Mouse (Mus musculus) midbrain, embryonic 16.5 days (tissue): ENCODE data around the gene Rap1gap. TPM values are rescaled to one million over a fixed set of nuclear protein-coding genes. Genes with fewer than 3 reads are reported as not detected.

Source experiments
- ATAC-seq: fragments of 200-750 bp; cut with Nextera tagmentation; 2 replicates; pipeline ENCODE4 v1.8.0; 2017; ENCODE audit warnings: moderate TSS enrichment
- H3K27ac ChIP-seq: fragments of 300-500 bp; sonication (generic); 2 replicates; pipeline ENCODE4 v1.5.1; 2014; ENCODE audit warnings: mild to moderate bottlenecking, low read length, mixed read lengths
- H3K27me3 ChIP-seq: fragments of 300-500 bp; sonication (generic); 2 replicates; pipeline ENCODE4 v1.6.1; 2014; ENCODE audit warnings: low read depth, low read length, mixed read lengths; ENCODE audit not compliant: control insufficient read depth, insufficient read depth
- H3K36me3 ChIP-seq: fragments of 300-500 bp; sonication (generic); 2 replicates; pipeline ENCODE4 v1.6.1; 2014; ENCODE audit warnings: mild to moderate bottlenecking, low read length, moderate library complexity, mixed read lengths; ENCODE audit not compliant: control insufficient read depth, insufficient read depth
- H3K4me1 ChIP-seq: fragments of 300-500 bp; sonication (generic); 2 replicates; pipeline ENCODE4 v1.6.1; 2014; ENCODE audit warnings: mild to moderate bottlenecking, low read length, mixed read lengths; ENCODE audit not compliant: control insufficient read depth, insufficient read depth
- H3K4me2 ChIP-seq: fragments of 300-500 bp; sonication (generic); 2 replicates; pipeline ENCODE4 v1.6.1; 2014; ENCODE audit warnings: mild to moderate bottlenecking, low read length, mixed read lengths
- H3K4me3 ChIP-seq: fragments of 300-500 bp; sonication (generic); 2 replicates; pipeline ENCODE4 v1.5.1; 2014; ENCODE audit warnings: low read depth, mild to moderate bottlenecking, low read length, moderate library complexity, mixed read lengths
- H3K9ac ChIP-seq: fragments of 300-500 bp; sonication (generic); 2 replicates; pipeline ENCODE4 v1.6.1; 2014; ENCODE audit warnings: low read depth, low read length, mixed read lengths
- H3K9me3 ChIP-seq: fragments of 300-500 bp; sonication (generic); replicated peaks from 2 replicates; pipeline ENCODE4 v1.6.1; 2014; ENCODE audit warnings: mild to moderate bottlenecking, low read length, mixed read lengths; ENCODE audit not compliant: control insufficient read depth, poor library complexity, severe bottlenecking
- WGBS: fragments of 180-500 bp; shearing (Covaris S2); extraction: QIAGEN DNeasy Blood & Tissue Kit; methylation state at CpG from one replicate; pipeline ENCODE4 v1.1.7; 2014; 5-methylcytosine and 5-hydroxymethylcytosine counted together
- polyA plus RNA-seq: library from polyadenylated mRNA; unstranded; fragments of >200 nt; fragmentation: Nextera tagmentation; extraction: Ambion mirVana; gene quantifications from 2 replicates; pipeline ENCODE4 v1.2.1, GENCODE M21; 2015

Rap1gap gene
- polyA plus RNA-seq, 1 experiment from 2014 or later, result 105 TPM

DNA sequence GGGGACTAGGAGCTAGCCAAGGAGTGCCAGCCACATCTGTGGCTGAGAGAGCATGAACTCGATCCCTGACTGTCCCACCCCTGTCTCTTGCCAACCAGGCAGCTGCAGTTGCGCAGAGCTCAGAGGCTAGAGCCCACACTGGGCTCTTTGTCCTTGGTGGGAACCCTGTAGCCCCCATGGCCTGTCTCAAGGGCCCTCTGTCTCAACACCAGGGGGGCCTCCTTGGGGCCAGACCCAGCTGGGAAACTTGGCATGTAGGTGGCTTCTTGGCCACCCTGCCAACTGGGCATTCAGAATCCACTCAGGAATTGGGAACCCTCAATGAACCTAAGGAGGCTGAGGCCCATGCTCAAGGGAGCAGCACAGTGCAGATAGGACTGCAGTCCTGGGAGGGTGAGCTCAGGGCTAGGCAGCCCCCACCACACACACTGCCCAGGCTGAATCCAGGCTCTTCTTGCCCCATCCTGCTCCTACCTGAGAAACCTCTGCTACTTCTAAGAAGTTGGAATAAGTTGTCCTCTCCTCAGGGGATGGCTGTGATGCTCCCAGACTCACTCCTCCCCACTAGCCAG is 15.5 kb downstream of the Rap1gap start:
- no peak overlapping the region for H3K4me3 ChIP-seq
- H3K4me2 ChIP-seq, result no peak overlapping the region
- peaks cover 20% of the 10 kb centered on the region for H3K4me1 ChIP-seq
- no peaks in the 10 kb centered on the region for H3K9me3 ChIP-seq
- ATAC-seq, result peak; percentile 43; the same call in 1 of the 2 replicates
- no peaks in the 10 kb centered on the region for H3K27me3 ChIP-seq
- no peaks in the 10 kb centered on the region for H3K36me3 ChIP-seq
- 82% methylated on average over 2 of the region's 2 CpGs for WGBS
- H3K9ac ChIP-seq, result no peak overlapping the region
- H3K27ac ChIP-seq, result peak overlapping the region; percentile 43

DNA sequence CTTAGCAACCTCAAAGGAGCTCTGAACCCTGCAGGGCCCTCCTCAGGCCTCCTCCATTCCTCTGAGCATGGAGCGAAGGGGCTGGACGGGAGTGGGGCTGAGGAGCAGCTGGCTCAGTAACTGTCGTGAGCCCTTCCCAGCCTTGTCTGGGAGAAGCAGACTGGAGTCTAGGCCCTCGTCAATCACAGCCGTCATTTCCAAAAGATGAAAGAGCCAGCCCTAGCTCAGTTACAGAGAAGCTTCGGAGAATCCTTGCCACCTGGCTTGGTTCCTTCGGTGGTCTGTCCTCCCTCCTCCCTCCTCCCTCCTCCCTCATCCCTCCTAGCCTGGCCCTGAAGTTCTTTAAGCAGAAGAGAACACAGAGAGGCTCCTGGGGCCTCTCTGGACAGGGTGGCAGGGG is 16.2 kb downstream of the Rap1gap start:
- peak overlapping the region; percentile 83; the same call in 1 of the 2 replicates for H3K4me2 ChIP-seq
- no peaks in the 10 kb centered on the region for H3K27me3 ChIP-seq
- no peaks in the 10 kb centered on the region for H3K9me3 ChIP-seq
- peak overlapping the region; percentile 43 for H3K27ac ChIP-seq
- no peaks in the 10 kb centered on the region for H3K36me3 ChIP-seq
- ATAC-seq, result no peak; the same call in 1 of the 2 replicates
- H3K9ac ChIP-seq, result no peak overlapping the region; the same call in 1 of the 2 replicates
- 9% methylated on average over 5 of the region's 7 CpGs for WGBS
- H3K4me1 ChIP-seq, result peaks cover 17% of the 10 kb centered on the region
- no peak overlapping the region for H3K4me3 ChIP-seq

DNA sequence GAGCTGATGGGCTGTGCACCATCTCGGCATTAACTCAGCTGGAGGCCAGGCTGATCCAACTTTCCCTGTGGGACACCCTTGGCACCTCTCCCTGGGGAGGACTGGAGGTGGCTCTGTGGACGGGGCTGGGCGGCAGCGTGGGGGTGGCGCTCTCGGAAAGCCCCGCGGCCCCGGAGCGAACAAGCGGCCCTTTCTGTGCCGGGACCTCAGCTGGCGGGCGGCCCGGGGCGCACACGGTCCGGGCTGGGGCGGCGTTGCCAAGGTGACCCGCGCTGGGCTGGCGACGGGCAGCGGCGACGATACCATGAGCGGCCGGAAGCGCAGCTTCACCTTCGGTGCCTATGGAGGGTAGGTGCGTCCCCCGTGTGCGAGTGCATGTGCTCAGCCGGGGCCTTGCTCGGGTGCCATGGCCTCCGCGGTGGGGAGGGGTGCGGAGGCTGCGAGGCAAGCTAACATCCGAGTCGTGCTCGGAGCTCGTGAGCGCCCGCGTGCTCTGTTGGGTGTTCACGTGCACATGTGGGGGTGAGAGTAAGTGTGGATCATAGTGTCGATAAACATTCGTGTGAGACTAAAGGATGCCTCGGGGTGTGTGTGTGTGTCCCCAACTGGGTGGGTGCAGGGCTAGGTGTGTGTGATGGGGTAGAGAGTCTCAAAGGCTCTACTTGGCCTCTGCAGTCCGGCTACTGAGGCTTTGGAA is 17.0 kb downstream of the Rap1gap start:
- Histone ChIP-seq H3K27me3 (no peaks in the 10 kb centered on the region), H3K36me3 (no peaks in the 10 kb centered on the region), H3K9me3 (no peaks in the 10 kb centered on the region), H3K4me3 (peak overlapping the region; percentile 38), H3K4me2 (peak overlapping the region; percentile 83), H3K4me1 (peaks cover 17% of the 10 kb centered on the region), H3K9ac (peak overlapping the region; percentile 63), H3K27ac (peak overlapping the region; percentile 43)
- 4% methylated on average over 52 of the region's 52 CpGs for WGBS
- peak; percentile 44 for ATAC-seq

DNA sequence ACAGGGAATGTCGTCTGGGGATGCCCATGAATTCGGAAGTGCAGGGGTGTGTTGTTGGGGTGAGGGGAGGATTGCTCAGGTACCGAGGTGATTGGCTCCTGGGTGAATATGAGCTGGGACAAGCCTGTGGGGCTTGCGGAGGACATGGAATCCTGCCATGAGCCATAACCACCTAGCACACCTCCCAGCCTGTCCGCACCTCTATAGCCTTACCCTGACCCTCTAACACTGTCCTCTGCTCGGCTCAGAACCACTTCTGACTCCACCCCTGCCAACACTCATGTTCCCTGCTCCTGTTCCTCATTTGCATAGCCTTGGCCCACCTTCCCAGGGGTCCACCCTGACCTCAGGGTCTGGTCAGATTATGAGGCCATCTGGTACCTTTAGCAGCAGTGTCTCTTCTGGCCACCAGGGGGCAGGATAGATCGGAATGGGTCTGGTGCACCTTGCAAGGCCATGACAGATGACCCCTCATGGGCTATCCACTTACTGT is 18.5 kb downstream of the Rap1gap start:
- Histone ChIP-seq H3K4me2 (peak overlapping the region; percentile 1; the same call in 1 of the 2 replicates), H3K27ac (no peak overlapping the region), H3K9ac (no peak overlapping the region), H3K4me1 (peaks cover 17% of the 10 kb centered on the region), H3K36me3 (no peaks in the 10 kb centered on the region), H3K4me3 (no peak overlapping the region), H3K27me3 (no peaks in the 10 kb centered on the region), H3K9me3 (no peaks in the 10 kb centered on the region)
- 48% methylated on average over 7 of the region's 7 CpGs for WGBS
- no peak for ATAC-seq

DNA sequence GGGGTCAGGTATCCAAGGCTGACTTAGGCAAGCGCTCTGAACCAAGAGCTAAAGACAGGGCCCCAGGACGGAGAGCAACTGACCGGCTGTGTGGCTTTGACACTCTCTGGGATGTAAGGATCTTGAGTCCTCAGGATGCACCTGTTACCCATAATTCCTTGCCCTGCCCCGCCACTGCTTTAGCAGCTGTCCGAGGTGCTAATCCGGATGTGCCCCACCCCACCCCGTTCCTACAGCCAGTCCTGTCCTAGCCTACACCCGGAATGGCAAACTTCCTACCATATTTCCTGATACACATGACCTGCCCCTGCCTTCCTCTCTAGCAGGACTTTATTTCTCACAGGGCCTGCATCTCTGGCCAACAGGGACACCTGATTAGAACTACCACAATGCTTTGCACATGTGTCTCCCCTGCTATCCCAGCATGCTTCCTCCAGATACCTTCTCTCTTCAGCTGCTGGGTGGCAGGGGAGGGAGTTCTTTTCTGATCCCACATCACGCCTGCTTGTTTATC is 20.4 kb downstream of the Rap1gap start:
- ATAC-seq, result no peak
- no peaks in the 10 kb centered on the region for H3K36me3 ChIP-seq
- no peak overlapping the region for H3K9ac ChIP-seq
- H3K4me1 ChIP-seq, result peaks cover 17% of the 10 kb centered on the region
- H3K27ac ChIP-seq, result no peak overlapping the region
- 36% methylated on average over 9 of the region's 9 CpGs for WGBS
- H3K4me2 ChIP-seq, result no peak overlapping the region
- no peak overlapping the region for H3K4me3 ChIP-seq
- H3K27me3 ChIP-seq, result no peaks in the 10 kb centered on the region
- H3K9me3 ChIP-seq, result no peaks in the 10 kb centered on the region

DNA sequence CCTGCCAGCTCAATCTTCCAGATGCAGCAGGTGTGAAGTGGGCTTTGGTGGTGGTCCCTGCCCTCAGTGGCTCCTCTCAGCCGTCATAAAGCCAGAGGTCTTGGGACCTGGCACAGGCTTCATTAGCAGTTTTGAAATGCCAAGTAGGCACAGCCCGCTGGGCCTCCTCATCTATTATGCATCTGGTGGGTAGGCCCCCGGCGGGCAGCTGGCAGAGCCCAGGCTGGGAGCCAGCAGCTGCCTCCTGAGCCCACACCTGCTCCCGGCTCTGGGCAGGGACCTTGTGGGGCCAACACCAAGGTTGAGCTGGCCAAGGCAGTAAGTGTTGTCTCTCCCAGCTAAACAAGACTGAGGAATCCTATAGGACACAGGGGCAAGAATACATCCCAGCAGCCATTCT is 21.8 kb downstream of the Rap1gap start:
- no peak for ATAC-seq
- WGBS, result 44% methylated on average over 5 of the region's 5 CpGs
- H3K4me3 ChIP-seq, result no peak overlapping the region

DNA sequence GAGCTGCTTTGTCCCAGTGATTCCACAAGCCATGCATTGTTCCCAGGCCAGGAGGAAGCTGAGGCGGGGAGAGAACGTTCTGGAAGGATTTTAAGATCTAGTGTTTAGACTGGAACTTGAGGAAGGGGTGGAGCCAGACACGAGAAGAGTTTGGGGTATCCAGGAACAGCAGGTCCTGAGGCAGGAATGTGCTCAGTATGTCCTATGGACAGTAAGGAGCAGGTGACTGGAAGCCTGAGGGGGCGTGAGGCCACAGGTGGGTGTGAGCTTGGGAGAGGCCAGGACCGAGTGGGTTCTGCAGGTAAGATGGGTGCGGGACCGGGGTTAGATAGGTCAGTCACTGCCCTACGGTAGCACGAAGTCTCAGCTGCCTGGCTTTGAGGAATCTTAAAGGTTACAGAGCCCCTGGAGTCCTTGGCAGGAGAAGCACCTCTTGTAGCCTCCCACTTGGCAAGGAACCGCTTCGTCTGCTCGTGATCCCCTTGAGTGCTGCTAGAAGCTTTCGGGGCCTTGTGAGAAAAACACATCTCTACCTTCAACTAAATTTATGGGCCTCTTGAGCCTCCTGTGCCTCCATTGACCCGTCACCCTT is 22.8 kb downstream of the Rap1gap start:
- Histone ChIP-seq H3K4me2 (no peak overlapping the region), H3K9me3 (no peaks in the 10 kb centered on the region), H3K27me3 (no peaks in the 10 kb centered on the region), H3K4me1 (0 out of 2 replicates have a peak, but pooled peaks cover 3% of the 10 kb centered on the region), H3K27ac (no peak overlapping the region), H3K4me3 (no peak overlapping the region), H3K36me3 (no peaks in the 10 kb centered on the region), H3K9ac (no peak overlapping the region)
- no peak for ATAC-seq
- WGBS, result 82% methylated on average over 14 of the region's 14 CpGs

More for the DNA sequence above, 21.8 kb downstream of the Rap1gap start:
- H3K9me3 ChIP-seq, result no peaks in the 10 kb centered on the region
- no peak overlapping the region for H3K27ac ChIP-seq
- H3K36me3 ChIP-seq, result no peaks in the 10 kb centered on the region
- H3K4me1 ChIP-seq, result peaks cover 10% of the 10 kb centered on the region
- no peak overlapping the region for H3K9ac ChIP-seq
- H3K4me2 ChIP-seq, result no peak overlapping the region
- no peaks in the 10 kb centered on the region for H3K27me3 ChIP-seq

DNA sequence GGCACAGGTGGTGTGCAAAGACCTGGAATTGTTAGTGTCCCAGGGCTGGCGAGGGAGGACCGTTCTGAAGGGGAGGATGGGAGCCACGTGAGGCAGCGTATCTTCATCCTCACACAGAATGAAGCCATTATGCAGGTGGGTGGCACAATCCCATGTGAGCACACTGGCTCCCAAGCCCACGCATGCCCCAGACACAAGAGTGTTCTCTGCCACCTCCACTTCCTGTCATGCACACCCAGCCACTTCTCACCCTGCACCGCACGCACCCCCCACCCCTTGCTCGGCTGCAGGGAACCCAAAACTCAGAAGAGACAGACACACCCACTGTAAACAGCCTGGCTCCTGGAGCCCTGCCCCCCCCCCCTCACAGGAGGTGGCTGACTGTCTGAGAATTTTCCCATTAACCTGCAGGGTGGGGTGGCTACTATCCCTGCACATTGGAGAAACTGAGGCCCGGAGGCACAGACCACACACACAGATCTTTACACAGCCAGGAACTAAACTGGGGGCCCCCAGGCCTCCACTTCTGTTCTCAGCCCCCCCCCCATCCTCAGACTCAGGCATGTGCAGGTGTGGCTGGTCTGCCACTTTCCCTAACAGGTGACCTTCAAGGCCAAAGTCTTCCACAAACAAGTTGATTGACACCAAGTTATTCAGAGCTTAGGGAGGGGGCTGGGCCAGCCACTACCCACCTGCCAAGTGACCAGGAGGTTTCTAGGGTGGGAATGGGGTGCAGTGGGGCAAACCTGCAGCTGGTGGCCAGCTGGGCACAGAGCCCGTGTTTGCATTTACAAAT is 27.8 kb downstream of the Rap1gap start:
- no peaks in the 10 kb centered on the region for H3K9me3 ChIP-seq
- H3K4me2 ChIP-seq, result no peak overlapping the region
- H3K36me3 ChIP-seq, result no peaks in the 10 kb centered on the region
- H3K9ac ChIP-seq, result no peak overlapping the region
- no peak for ATAC-seq
- H3K27ac ChIP-seq, result no peak overlapping the region
- H3K4me1 ChIP-seq, result no peaks in the 10 kb centered on the region; the same call in 1 of the 2 replicates
- no peaks in the 10 kb centered on the region for H3K27me3 ChIP-seq
- H3K4me3 ChIP-seq, result no peak overlapping the region
- WGBS, result 85% methylated on average over 10 of the region's 10 CpGs
